Mouse (Mus musculus): ENCODE measurements around the gene Wars. TPM values are rescaled to one million over a fixed set of nuclear protein-coding genes. Genes with fewer than 3 reads are reported as not detected.
"Not testable (repeated sequence)": the region's sequence is repeated elsewhere in the genome, so short reads cannot be mapped to it uniquely, and the experiment has no call there.

Gene Wars
- polyA plus RNA-seq, 1 experiment from 2014 or later, result 128 TPM

DNA sequence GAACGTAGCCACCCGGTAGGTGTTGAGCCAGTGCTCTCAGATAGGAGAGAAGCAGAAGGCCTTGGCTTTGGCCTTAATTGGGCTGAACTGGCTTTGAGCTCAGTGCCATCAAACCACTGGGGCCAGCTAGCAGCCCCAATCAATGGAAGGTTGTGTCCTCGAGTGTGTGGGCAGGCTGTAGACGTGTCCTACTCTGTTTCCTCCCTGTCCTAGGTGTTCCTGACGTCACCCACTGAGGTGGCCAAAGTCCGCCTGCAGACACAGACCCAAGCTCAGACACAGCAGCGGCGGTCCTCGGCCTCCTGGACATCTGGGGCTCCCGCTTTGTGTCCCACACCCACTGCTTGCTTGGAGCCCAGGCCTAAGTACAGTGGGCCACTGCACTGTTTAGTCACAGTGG lies 38.9 kb downstream of the Wars start:
- Histone ChIP-seq H3K4me1 (ENCODE audit: control insufficient read depth, insufficient read depth, low read length) (no peaks in the 10 kb centered on the region), H3K9me3 (ENCODE audit: control insufficient read depth, low read length) (no peaks in the 10 kb centered on the region), H3K4me3 (ENCODE audit: low read depth, low read length) (no peak overlapping the region), H3K9ac (ENCODE audit: low read length) (no peak overlapping the region), H3K27me3 (ENCODE audit: control insufficient read depth, insufficient read depth, low read length) (no peaks in the 10 kb centered on the region), H3K27ac (ENCODE audit: low read depth, low read length) (no peak overlapping the region), H3K4me2 (no peak overlapping the region), H3K36me3 (ENCODE audit: control insufficient read depth, insufficient read depth, low read length) (no peaks in the 10 kb centered on the region)
- DNase-seq (ENCODE audit: low spot score, missing footprints), result no peak
- WGBS, result 87% methylated on average over 10 of the region's 10 CpGs
- ATAC-seq (ENCODE audit: low FRiP score), result no peak

DNA sequence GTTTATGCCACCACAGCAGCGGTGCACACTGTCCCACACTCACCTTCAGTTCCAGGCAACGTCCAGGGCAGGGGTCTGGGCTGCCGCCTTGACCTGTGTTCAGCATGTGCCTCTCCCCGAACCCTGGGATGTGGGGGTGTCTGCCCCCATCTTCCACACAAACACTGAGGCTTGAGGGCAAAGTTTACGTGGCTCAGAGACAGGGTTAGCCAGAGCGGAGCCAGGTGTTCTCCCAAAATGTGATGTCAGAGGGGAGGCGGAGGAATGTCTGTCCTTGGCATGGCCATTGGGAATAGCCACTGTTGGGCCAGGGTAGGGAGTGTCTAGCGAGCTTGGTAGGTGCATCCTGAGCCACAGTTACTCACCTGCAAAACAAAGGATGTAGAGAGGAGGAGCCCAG lies 41.2 kb downstream of the Wars start:
- H3K4me2 ChIP-seq, result no peak overlapping the region
- WGBS, result 84% methylated on average over 8 of the region's 8 CpGs

GRCm38 (mm10) chr12:108850886-108851285 lies 43.1 kb downstream of the Wars start:
- WGBS, result 89% methylated on average over 8 of the region's 8 CpGs
- Histone ChIP-seq H3K27me3 (ENCODE audit: control insufficient read depth, insufficient read depth, low read length) (no peaks in the 10 kb centered on the region), H3K4me3 (ENCODE audit: low read depth, low read length) (no peak overlapping the region), H3K27ac (ENCODE audit: low read depth, low read length) (no peak overlapping the region), H3K4me2 (no peak overlapping the region), H3K9ac (ENCODE audit: low read length) (no peak overlapping the region), H3K36me3 (ENCODE audit: control insufficient read depth, insufficient read depth, low read length) (no peaks in the 10 kb centered on the region), H3K9me3 (ENCODE audit: control insufficient read depth, low read length) (no peaks in the 10 kb centered on the region), H3K4me1 (ENCODE audit: control insufficient read depth, insufficient read depth, low read length) (no peaks in the 10 kb centered on the region)
- no peak for DNase-seq (ENCODE audit: low spot score, missing footprints)
- ATAC-seq (ENCODE audit: low FRiP score), result no peak

More for the DNA sequence above, 41.2 kb downstream of the Wars start:
- no peak overlapping the region for H3K4me3 ChIP-seq (ENCODE audit: low read depth, low read length)
- ATAC-seq (ENCODE audit: low FRiP score), result no peak
- no peak for DNase-seq (ENCODE audit: low spot score, missing footprints)
- no peaks in the 10 kb centered on the region for H3K36me3 ChIP-seq (ENCODE audit: control insufficient read depth, insufficient read depth, low read length)
- H3K9ac ChIP-seq (ENCODE audit: low read length), result no peak overlapping the region
- no peaks in the 10 kb centered on the region for H3K27me3 ChIP-seq (ENCODE audit: control insufficient read depth, insufficient read depth, low read length)
- no peak overlapping the region for H3K27ac ChIP-seq (ENCODE audit: low read depth, low read length)
- H3K9me3 ChIP-seq (ENCODE audit: control insufficient read depth, low read length), result no peaks in the 10 kb centered on the region
- no peaks in the 10 kb centered on the region for H3K4me1 ChIP-seq (ENCODE audit: control insufficient read depth, insufficient read depth, low read length)

DNA sequence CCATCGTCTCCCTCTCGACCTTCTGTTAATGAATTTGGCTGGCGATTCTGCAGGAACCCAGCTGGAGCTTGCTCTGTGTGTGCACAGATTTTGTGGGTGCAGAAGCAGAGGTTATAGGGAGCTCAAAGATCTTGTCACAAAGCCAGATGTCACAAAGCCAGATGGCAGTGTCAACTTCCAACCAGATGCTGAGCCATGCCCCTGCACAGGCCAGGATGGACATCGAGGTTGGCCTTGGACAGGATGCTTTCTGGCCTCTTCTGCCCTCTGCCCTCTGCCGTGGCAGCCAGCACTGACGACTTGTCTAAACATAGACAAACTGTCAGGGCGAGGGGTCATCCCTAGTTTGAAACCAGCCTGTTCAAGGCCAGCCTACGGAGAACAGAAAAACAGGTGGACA lies 43.8 kb downstream of the Wars start:
- Histone ChIP-seq H3K4me2 (no peak overlapping the region), H3K9ac (ENCODE audit: low read length) (no peak overlapping the region), H3K27me3 (ENCODE audit: control insufficient read depth, insufficient read depth, low read length) (no peaks in the 10 kb centered on the region), H3K4me1 (ENCODE audit: control insufficient read depth, insufficient read depth, low read length) (no peaks in the 10 kb centered on the region), H3K9me3 (ENCODE audit: control insufficient read depth, low read length) (no peaks in the 10 kb centered on the region), H3K4me3 (ENCODE audit: low read depth, low read length) (no peak overlapping the region), H3K27ac (ENCODE audit: low read depth, low read length) (no peak overlapping the region), H3K36me3 (ENCODE audit: control insufficient read depth, insufficient read depth, low read length) (peaks cover 2% of the 10 kb centered on the region; the same call in 1 of the 2 replicates)
- no peak for DNase-seq (ENCODE audit: low spot score, missing footprints)
- no peak for ATAC-seq (ENCODE audit: low FRiP score)
- 68% methylated on average over 8 of the region's 8 CpGs for WGBS

DNA sequence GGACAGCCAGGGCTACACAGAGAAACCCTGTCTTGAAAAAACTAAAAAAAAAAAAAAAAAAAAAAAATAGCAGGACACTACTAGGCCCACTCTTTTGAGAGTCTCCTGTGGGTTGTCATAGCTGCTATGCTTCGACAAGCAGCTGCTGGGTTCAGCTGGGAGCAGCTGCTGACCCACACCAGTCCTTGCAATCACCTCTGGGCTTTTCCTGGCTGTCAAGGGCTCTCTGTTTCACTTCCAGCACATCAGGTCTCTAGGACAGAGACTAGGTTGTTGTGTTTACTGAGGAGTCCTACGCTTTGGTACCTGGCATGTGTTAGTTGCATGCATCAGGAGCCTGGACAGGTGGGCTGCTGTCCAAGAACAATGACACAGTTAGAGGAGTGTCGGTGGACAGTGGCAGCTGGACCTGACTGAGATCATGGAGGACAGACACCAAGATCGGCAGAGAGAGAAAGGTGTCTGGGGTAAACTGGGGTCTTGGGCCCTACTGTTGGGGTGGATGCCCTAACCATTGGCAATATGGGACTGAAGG lies 44.4 kb downstream of the Wars start:
- Histone ChIP-seq H3K4me3 (ENCODE audit: low read depth, low read length) (no peak overlapping the region), H3K4me2 (no peak overlapping the region)

GRCm38 (mm10) chr12:108848033-108848432 lies 45.9 kb downstream of the Wars start:
- 94% methylated on average over 3 of the region's 3 CpGs for WGBS
- H3K27ac ChIP-seq (ENCODE audit: low read depth, low read length); H3K27me3 ChIP-seq (ENCODE audit: control insufficient read depth, insufficient read depth, low read length); DNase-seq (ENCODE audit: low spot score, missing footprints); H3K9ac ChIP-seq (ENCODE audit: low read length); H3K4me1 ChIP-seq (ENCODE audit: control insufficient read depth, insufficient read depth, low read length); H3K4me3 ChIP-seq (ENCODE audit: low read depth, low read length); H3K36me3 ChIP-seq (ENCODE audit: control insufficient read depth, insufficient read depth, low read length); H3K9me3 ChIP-seq (ENCODE audit: control insufficient read depth, low read length); ATAC-seq (ENCODE audit: low FRiP score); H3K4me2 ChIP-seq: not testable (repeated sequence)

More for the DNA sequence above, 44.4 kb downstream of the Wars start:
- Histone ChIP-seq H3K9me3 (ENCODE audit: control insufficient read depth, low read length) (no peaks in the 10 kb centered on the region), H3K4me1 (ENCODE audit: control insufficient read depth, insufficient read depth, low read length) (no peaks in the 10 kb centered on the region), H3K27ac (ENCODE audit: low read depth, low read length) (no peak overlapping the region), H3K27me3 (ENCODE audit: control insufficient read depth, insufficient read depth, low read length) (no peaks in the 10 kb centered on the region), H3K9ac (ENCODE audit: low read length) (no peak overlapping the region), H3K36me3 (ENCODE audit: control insufficient read depth, insufficient read depth, low read length) (peaks cover 5% of the 10 kb centered on the region; the same call in 1 of the 2 replicates)
- ATAC-seq (ENCODE audit: low FRiP score) (no peak), DNase-seq (ENCODE audit: low spot score, missing footprints) (no peak)
- WGBS, result 94% methylated on average over 4 of the region's 4 CpGs

- ATAC-seq (ENCODE audit: low FRiP score), result no peak
- no peak overlapping the region for H3K9ac ChIP-seq (ENCODE audit: low read length)
- WGBS, result 95% methylated on average over 7 of the region's 7 CpGs
- no peak for DNase-seq (ENCODE audit: low spot score, missing footprints)
- H3K4me3 ChIP-seq (ENCODE audit: low read depth, low read length), result no peak overlapping the region
- no peak overlapping the region for H3K27ac ChIP-seq (ENCODE audit: low read depth, low read length)
- no peak overlapping the region for H3K4me2 ChIP-seq
- no peaks in the 10 kb centered on the region for H3K27me3 ChIP-seq (ENCODE audit: control insufficient read depth, insufficient read depth, low read length)
- peaks cover 6% of the 10 kb centered on the region for H3K4me1 ChIP-seq (ENCODE audit: control insufficient read depth, insufficient read depth, low read length)
- no peaks in the 10 kb centered on the region for H3K9me3 ChIP-seq (ENCODE audit: control insufficient read depth, low read length)
- H3K36me3 ChIP-seq (ENCODE audit: control insufficient read depth, insufficient read depth, low read length), result peaks cover 10% of the 10 kb centered on the region
These were observed 51.3 kb downstream of the Wars start for GRCm38 (mm10) chr12:108842663-108843062.

DNA sequence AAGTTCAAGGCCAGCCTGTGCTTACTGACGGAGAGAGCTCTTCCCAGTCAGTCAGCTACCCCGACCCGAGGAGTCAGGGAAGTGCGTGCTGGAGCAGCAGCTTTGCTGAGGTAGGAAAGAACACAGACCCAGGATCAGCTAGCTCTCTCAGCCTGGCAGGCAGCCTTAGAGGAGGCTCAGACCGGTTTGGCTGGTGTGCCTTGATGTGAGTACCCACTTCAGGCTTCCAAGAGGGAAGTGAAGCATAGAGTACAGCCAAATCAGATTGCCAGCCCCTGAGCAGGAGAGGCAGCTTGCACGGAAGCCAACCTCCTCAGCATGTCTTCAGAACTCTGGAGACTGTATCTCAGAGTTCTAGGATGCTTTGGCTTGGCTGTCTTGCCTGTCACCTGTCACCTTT lies 52.8 kb downstream of the Wars start:
- Histone ChIP-seq H3K36me3 (ENCODE audit: control insufficient read depth, insufficient read depth, low read length) (peaks cover 10% of the 10 kb centered on the region), H3K4me3 (ENCODE audit: low read depth, low read length) (no peak overlapping the region), H3K4me2 (no peak overlapping the region), H3K9ac (ENCODE audit: low read length) (no peak overlapping the region), H3K9me3 (ENCODE audit: control insufficient read depth, low read length) (no peaks in the 10 kb centered on the region), H3K27me3 (ENCODE audit: control insufficient read depth, insufficient read depth, low read length) (no peaks in the 10 kb centered on the region), H3K4me1 (ENCODE audit: control insufficient read depth, insufficient read depth, low read length) (peaks cover 18% of the 10 kb centered on the region), H3K27ac (ENCODE audit: low read depth, low read length) (no peak overlapping the region)
- DNase-seq (ENCODE audit: low spot score, missing footprints) (no peak), ATAC-seq (ENCODE audit: low FRiP score) (no peak)
- 85% methylated on average over 6 of the region's 6 CpGs for WGBS

GRCm38 (mm10) chr12:108836722-108837121 lies 57.3 kb downstream of the Wars start:
- Histone ChIP-seq H3K27me3 (ENCODE audit: control insufficient read depth, insufficient read depth, low read length) (no peaks in the 10 kb centered on the region), H3K4me2 (peak overlapping the region; percentile 81), H3K9ac (ENCODE audit: low read length) (peak overlapping the region; percentile 83), H3K4me1 (ENCODE audit: control insufficient read depth, insufficient read depth, low read length) (peaks cover 30% of the 10 kb centered on the region), H3K9me3 (ENCODE audit: control insufficient read depth, low read length) (no peaks in the 10 kb centered on the region), H3K36me3 (ENCODE audit: control insufficient read depth, insufficient read depth, low read length) (no peaks in the 10 kb centered on the region; the same call in 1 of the 2 replicates), H3K27ac (ENCODE audit: low read depth, low read length) (no peak overlapping the region; the same call in 1 of the 2 replicates), H3K4me3 (ENCODE audit: low read depth, low read length) (peak overlapping the region; percentile 60)
- ATAC-seq (ENCODE audit: low FRiP score) (no peak), DNase-seq (ENCODE audit: low spot score, missing footprints) (peak; percentile 88)
- 61% methylated on average over 7 of the region's 7 CpGs for WGBS

All from midbrain, embryonic 11.5 days (tissue).